Mouse (Mus musculus) fat pad, adult 2 months (tissue): ENCODE measurements around the gene Gdf11.

ENCODE experiments used
- DNase-seq: peaks from one replicate; pipeline ENCODE4 v3.0.0-alpha.2; 2011; ENCODE audit warnings: low read depth, low spot score; ENCODE audit errors: extremely low read depth

Gdf11 gene

DNA sequence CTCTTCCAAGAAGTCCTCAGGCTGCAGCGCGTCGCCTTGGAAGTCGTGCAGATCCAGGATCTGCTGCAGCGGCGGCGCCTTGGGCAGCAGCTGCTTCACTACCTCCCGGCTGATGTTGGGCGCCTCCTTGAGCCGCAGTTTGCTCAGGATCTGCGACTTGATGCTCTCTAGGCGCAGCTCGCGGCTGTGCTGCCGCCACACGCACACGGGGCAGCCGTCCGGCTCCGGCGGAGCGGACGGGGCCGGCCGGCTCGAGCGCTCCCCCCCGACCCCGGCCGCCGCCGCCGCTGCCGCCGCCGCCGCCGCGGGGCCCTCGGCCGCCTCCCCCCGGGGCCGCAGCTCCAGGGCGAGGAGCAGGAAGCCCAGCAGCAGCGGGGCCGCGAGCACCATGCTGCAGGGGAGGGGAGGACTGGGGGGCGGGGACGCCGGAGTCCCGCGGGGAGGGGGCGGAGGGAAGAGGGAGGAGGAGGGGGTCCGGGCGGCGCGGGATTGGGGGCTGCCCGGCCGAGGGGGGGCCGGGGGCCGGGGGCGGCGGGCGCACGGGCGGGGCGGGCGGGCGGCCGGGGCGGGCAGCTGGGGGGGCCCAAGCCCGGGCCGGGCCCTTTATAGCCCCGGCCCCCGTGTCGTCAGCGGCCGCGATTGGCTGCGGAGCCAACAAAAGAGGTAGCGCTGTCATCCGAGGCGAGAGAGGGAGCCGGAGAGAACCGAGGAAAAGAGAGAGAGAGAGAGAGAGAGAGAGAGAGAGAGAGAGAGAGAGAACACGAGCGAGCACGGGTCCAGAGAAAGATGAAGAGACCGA lies at the start of gene Gdf11:
Gdf11 (minus strand) TSS at position 423 of the 799 bp plus-strand sequence.
- DNase-seq: no peak

DNA sequence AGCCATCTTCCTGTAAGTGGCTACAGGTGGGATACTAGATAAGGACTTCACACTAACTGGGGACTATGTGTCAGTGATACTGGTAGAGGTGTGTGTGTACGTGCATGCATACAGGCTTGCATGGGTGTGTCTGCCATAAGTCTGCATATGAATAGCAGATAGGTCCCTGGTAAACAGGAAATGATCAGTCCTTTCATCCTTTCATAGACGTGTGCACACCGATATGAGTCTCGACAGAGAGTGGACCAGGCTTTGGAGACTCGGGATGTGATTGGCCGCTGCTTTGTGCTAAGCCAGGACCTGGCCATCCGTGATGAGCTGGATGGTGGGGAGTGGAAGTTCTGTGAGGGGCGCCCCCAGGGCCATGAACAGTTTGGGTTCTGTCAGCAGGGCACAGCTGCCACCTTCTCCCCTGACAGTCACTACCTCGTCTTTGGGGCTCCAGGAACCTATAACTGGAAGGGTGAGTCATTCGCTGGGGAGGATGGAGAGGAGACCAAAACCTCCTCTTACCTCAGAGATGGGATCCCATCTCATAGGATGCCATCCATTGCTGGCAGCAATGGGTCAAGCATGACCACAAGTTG lies 49.0 kb upstream of the Gdf11 start:
- DNase-seq: no peak

DNA sequence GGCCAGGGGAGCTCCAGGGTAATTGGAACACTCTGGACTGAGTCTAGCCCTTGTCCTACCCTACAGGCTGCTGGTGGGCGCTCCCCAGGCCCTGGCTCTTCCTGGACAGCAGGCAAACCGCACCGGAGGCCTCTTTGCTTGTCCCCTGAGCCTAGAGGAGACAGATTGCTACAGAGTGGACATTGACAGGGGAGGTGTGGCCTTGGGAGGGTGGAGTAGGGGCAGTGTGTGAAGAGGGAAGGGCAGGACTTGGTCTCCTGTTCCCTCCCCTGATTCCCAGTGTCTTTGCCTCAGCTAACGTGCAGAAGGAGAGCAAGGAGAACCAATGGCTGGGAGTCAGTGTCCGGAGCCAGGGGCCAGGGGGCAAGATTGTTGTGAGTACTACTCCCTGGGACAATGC lies 47.5 kb upstream of the Gdf11 start:
- DNase-seq: no peak

DNA sequence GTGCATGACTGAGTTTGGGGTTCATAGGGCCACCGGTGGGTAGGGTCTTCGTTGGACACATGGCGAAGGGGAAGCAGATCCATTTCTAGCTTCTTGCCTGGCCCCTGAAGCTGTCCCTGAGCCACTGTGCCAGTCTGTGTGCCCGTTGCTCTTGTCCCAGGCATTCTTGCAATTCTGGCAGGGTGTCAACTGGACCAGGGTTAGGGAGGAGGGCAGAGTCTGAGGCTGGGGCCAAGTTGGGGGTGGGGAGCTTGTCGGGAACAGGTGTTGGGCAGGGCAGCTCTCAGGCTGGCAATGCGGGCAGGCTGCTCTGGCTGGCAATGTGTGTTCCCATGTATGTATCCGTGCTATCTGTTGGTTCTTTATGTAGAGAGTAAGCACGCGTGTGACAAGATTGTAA lies 46.9 kb upstream of the Gdf11 start:
- DNase-seq: peak; percentile 49

DNA sequence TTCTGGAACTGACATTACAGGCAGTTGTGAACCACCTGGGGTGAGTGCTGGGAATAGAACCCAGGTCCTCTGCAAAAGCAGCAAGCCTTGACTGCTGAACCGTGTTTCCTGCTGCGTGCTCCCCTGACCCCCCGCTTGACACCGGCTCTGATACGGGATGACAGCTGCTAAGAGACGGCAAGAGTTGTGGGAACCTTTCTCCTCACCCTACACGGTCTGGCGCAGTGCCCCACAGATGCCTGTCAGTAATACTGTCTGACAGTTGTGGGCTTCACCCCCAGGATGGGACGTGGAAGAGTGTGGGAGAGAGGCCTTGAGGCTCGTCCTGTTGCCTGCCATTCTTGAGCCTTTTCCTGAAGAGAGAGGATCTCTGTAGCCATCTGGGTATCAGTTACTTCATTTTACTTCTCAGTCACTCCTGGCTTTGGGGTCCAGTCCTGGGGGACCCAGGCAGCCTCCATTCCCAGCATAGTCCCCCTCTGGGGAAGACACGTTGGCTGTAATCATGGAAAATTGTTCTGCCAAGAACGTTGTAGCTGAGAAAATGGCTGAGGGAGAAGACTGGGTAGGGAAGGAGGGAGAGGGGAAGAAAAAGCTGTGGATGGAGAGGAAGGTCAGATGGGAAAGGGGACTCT lies 46.4 kb upstream of the Gdf11 start:
- no peak for DNase-seq

DNA sequence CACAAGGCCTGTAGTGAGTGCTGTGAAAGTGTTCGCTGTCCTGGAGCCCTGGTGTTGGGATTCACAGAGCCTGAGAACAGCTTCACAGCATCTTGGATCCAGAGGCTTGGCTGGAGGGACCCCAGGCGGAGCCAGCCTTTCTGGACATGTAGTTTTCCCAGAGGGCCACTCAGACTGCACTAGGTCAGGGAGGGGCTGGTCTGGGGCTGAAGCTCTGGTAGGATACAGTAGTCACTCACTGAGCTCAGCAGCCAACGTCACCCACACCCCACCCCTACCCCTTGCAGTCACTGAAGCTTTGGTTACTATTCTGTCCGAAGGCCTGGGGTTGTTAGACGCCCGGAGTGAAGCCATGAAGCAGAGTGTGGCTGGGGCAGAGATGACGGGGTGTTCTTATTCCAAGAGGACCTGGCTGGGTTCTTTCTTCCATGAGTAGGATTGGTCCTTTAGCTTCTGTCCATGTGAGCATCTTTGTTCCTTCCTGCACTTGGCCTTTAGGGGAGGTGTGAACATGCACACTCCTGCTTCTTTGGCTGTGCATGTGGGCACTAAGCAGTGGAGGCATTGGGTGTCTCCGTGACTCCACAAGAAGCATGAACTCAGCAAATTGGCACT lies 44.4 kb upstream of the Gdf11 start:
- no peak for DNase-seq

DNA sequence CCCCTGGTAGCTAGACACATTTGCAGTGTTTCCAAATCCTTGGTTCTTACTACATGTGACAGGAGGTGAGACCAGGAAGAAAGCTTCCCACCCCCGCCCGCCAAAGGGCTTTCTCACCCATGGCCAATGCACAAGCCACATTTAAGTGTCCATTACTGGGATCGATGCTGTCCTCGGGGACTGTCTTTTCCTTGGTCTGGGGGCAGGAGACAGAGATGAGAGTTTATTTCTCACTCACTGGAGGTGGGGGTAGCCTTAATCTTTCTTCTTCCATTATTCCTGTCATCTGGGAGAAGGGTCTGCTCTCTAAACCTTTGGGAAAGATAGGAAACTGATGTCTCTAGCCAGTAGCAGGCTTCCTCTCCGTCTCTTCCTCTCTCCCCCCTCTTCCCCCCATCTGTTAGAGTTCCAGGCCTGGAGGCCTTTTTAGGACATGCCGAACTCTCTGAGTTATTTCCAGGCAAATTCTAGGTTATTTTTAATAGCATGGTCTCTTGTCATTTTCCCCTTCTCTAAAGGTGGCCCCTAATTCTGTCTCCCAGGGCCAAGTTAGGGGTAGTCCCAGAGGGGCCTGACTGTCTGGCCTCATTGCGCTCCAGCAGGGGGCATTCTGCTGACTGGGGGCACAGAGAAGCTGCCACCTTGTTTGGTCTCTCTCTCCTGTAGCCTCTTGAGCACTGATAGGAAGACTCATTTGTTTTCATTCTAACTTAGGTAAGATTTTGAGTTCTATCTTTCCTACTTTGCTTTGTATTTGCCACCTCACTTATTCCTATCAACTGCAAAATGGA lies 43.7 kb upstream of the Gdf11 start:
- no peak for DNase-seq

DNA sequence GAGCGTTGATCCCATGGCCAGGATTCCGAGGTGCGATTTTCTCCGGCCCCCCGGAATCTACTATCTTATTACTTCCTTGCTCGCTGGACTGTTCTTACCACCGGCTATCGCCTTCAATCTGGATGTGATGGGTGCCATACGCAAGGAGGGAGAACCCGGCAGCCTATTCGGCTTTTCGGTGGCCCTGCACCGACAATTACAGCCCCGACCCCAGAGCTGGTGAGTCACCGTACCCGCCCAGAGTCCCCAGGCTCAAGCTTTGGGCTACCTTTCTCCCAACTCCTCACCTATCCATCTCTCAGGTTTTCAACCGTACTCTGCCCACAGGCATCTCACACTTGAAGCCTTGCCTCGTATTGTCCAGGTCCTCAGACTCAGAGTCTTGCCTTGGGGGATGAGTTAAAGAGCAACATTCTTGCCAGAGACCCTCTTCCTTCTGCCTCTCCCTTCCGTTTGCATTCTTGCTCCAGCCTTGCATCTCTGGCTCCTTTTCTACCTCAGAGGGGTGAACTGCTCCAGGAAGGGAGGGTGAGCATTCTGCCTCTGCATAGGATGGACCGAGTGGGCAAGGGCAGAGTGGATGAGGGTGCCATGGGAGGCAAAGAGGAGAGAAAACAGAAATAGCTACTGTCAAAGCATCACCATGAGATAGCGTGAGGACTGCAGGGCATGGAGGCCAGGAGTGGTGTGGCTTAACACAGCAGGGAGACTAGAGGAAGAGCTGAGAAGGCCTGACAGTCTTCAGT lies 42.6 kb upstream of the Gdf11 start:
- DNase-seq: no peak

DNA sequence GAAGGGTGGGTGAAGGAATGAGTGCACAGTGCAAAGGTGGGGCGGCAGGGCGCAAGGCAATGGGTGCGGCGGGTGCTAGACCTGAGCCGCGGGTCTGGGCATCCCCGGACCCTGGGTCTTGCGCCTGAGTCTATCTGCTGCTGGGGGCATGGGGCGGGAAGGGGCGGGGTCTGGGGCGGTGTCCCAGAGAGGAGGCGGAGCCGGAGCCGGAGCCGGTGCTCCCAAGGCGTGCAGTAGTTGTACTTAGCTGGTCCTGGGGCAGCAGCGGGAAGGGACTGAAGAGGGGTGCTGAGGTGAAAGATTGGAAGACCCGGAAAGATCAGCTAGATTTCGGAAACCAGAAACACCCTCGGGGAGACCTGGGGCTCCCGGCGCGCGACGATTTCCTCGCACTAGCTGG lies 42.1 kb upstream of the Gdf11 start, which contains the start of gene Itga7:
Itga7 (plus strand) TSS at position 245 of the 400 bp plus-strand sequence.
- DNase-seq: no peak

DNA sequence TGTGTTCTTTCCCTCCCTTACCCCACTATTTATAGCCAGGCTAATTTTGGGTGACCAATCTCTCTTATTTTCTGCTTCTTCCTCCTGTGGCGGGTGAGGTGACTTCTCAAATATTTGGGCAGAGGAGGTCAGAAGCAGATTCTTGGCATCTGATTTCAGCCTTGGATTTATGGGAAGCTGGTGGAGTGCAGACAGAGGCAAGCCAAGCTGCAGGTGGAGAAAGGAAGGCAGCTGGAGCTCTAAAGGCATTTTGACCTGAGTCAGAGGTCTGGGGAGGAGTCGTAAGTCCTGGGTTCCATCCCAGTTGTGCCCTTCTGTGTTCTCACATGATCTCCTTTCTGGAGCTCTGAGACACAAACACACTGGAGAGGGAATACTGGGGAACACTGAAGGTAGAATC lies 39.9 kb upstream of the Gdf11 start:
- no peak for DNase-seq

DNA sequence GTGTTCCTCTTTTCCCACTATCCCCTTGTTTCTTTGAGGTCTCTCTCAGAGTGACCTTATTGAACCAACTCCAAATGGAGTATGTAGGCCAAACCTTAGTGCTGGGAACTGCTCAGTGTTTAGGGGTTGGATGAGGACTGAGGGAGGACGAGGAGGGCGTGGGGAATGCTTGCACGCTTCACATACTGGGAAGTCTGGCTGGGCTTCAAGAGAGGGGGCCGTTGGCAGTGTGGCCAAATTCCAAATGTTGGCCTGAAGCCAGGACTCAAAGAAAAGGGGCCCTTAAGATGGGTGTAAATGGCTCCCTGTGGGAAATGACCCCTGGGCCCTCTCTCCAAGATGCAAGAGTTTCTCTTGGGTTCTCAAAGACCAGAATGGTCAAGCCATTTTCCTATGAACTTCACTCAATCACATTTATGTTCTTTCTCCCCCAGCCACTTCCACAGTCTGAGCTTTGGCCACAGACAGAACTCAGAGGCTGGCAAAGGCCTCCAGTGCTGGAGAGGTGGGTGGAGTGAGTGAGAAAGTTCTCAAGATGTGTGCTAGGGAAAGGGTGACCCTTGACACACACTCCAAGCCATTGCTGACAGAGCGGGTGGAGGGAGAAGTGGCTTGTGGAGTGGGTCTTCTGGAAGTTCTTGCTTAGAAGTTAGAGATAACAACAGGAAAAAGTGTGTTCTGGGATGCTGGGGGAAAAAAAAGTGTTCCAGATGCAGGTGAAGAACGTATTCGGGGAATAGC lies 38.3 kb upstream of the Gdf11 start:
- no peak for DNase-seq

DNA sequence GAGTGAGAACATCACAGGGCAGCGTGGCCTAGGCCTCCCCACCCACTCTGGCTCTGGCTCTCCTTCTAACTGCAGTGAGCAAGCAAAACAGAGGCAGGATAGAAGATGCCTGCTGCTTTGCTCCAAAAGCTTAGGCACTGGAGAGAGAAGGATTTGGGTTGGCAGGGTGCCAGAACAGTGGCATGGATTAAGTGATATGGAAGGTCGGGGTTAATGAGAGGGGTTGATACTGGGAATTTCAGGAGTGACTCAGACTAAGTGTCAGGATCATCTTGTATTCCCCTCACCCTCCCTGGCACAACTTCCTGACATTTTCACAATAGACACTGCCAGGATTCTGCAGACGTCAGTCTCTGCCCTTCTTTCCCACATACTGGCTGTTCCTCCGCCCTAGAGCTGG lies 36.8 kb upstream of the Gdf11 start:
- no peak for DNase-seq

DNA sequence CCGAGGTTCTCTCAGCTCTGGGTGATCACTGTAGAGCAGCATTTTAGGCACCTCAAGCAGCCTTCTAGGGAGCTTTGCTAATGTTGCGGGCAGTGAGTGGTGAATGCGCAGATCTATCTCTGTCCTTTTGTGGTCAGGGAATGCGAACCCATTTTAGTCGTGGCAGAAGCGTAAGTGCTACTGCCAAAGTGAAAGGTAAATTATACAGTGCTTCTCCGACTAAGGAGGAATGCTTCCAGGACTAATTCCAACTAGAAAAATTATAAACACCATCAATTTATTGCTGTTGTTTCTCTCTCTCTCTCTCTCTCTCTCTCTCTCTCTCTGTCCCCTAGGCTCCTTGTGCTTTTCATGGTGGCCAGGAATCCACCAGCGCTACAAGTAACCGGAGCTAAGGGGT lies 32.4 kb upstream of the Gdf11 start, which contains the start of gene Bloc1s1:
Bloc1s1 (minus strand) TSS at position 101 of the 400 bp plus-strand sequence.
- DNase-seq: no peak

DNA sequence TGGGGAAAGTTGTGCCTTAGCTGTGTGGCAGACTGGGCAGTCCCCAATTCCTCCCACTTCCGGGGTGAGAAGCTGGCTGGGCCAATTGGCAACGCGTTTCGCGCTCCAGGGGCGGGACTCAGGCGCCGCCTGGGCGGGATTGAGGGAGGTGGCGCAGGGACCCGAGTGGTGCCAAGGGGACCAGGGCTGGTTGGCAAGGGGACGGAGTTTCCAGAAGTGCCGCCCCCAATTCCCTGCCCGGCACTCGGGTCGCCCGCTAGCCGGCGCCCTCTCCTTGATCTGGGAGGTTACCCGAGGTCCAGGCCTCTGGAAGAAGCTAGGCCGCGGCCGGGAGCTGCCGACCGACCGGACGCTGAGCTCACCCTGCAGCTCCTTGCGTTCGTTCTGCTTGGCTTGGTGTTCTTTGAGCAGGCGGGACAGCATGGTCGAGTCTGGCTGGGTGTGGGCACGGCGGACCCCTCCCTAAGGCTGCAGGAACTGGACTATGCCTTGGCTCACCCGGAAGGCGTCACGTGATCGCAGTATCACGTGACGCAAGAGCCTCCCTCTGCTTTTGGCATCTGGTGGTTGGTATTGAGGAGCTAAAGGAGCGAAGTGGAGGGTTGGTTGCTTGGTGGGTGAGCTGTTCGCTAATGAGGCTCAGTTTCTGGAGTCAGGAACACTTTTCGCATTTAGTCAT lies 31.6 kb upstream of the Gdf11 start:
- DNase-seq: peak; percentile 69

DNA sequence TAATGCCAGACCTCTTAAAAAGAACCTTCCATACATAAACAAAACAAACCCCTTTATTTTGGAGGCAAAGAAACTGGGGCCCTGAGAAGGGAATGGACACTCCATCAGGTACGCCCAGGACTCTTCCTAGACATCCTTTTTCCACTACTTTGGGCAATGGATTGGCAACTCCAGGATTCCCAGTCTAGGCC lies 31.2 kb upstream of the Gdf11 start, which contains the start of gene Rdh5:
Rdh5 (minus strand) TSS at position 67 of the 191 bp plus-strand sequence.
- no peak for DNase-seq

DNA sequence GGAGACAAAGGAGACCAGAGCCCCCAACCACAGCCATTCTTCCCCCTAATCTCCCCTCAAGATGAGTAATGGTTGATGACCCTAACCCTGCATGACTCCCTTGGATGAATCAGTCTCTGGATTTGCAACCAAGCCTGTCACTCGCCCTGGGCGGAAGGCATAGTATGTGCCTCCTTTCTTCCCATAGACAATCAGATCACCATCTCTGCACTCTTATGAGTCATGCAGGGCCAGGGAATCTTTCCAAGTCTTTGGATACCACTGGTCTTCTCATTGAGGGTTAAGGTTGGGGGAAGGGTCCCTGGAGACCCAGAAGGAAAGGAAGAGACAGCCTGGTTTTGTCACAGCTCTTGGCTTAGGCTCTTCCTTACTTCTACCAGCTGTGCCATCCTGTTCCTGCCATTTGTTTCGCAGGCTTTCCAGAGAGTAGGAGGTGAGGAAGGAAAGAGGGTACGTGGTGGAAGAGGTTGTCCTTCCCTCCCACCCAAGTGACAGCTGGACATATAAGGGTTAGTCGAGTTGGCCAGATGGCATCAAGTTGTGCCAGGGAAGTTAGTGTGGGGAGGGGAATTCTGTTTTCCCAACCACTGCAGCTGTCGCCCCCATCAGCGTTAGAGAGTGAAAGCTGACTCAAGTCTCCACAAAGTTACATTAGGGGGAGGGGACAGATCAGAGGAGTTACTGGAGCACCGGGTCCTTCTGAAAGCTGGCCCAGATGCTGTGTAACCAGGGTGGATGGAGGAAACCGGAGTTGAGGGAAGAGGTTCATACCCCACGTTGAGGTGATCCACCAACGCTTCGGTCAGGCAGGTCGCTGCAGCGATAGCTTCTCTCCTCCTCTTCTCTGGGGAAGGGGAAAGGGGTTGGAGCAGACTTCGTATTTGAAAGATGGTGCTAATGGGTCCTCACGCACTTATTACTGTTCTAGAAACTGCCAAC lies 30.6 kb upstream of the Gdf11 start:
- DNase-seq: no peak

DNA sequence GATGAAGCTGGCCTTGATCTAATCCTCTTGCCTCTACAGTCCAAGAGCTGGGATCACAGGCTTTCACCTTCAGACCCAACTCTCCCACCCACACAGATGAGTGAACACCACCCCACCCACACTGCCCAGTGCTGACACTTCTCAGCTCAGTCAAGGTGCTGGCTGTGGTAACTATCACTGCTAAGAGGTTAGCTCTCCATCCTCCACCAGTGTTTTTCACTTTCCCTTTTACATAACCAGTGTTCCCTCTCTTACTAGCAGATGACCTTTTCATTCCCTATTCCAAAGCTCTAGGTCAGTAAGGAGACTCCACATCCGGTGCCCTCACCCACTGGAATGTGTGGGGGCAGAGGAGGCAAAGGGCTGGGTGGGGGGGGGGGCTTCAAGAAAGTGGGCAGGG lies 29.7 kb upstream of the Gdf11 start:
- DNase-seq: no peak

DNA sequence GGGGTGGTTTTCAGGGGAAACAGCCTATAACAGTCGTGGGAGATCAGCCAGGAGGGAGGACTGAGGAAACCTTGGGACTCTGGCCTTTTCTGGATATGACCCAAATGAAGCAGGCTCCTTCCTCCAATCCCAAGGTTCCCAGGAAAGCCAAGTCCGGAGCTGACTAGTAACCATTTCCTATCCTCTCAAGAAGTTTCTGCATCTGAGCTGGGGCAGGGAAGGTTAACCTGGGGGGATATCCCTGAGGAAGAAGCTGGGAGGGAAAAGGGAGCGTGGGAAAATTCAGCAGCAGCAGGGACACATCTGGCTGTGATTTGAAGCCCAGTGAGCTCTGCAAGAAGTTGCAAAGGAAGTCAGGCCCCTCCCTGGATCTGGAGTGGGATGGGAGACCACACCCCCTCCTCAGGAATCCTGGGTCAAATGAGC lies 29.2 kb upstream of the Gdf11 start:
- DNase-seq: no peak
